Mouse (Mus musculus): ENCODE data around the gene Ablim1.

DNA sequence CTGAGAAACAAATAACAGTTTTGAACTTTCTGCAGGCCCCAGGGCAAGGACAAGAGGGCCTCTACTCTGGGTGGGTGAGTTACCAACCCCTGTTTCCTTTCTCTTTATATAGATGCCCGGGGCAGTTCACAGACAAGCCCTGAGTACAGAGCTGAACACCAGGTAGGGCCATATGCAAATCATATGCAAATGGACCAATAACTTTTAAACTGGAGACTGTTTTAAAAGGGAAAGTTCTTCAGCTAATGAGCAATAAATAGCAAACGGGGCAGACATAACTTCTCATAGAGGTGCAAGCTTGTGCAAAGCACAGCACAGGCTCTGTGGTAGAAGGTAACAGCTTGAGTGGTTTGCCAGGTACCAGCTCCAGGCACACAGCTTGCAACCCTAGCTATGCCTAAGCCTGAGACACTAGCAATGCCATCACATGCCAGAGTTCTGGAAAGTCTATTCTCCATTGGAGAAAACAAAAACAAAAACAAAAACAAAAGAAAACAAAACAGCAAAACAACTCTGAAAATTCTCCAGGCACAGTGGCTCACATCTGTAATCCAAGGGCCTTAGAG is 225.8 kb downstream of the Ablim1 start:
- TF ChIP-seq EP300 (IDR thresholded peaks at IDR 0.05; ENCODE audit: insufficient read depth, low read depth, low read length) (no peak), CTCF (IDR thresholded peaks at IDR 0.05) (no peak), POLR2A (IDR thresholded peaks at IDR 0.05; ENCODE audit: insufficient read depth, low read depth, low read length) (no peak)

Measured in heart, adult 2 months (tissue).